Mouse (Mus musculus): ENCODE measurements around the gene Krcc1.
"Not testable (repeated sequence)": the region's sequence is repeated elsewhere in the genome, so short reads cannot be mapped to it uniquely, and the experiment has no call there.

Gene Krcc1

DNA sequence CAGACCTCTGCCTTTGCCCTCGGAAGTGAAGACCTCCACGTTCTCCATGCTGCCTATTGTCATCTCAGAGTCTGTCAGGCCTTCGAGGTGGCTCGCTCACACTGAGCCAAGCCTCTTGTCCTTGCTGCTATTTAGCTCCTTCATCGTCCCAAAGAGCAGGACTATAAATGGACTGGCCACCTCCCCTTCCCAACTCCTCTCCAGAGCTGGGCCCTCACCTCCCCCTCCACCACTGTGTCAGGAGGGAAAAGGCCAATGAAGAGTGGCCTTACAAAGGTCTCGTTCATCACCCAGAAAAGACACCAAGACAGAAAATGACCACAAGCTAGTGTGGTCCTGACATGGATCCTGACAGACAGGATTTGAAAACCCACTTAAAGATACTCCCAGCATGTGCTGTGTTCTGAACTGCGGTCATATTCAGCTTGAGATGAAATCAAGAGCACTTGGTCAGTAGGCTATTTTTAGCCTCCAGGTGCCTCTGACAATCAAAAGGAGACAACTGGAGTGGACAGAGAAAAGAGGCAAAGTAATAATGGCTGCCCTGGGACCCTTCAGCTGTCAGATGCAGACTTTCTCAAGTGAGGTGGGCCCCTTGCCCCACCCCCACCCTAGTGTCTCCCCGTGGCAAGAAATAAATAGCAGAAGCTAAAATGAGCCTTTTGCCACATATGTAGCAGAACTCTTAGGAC is 9.2 kb upstream of the Krcc1 start:
- DNase-seq (ENCODE audit: low read depth, low spot score) = no peak

DNA sequence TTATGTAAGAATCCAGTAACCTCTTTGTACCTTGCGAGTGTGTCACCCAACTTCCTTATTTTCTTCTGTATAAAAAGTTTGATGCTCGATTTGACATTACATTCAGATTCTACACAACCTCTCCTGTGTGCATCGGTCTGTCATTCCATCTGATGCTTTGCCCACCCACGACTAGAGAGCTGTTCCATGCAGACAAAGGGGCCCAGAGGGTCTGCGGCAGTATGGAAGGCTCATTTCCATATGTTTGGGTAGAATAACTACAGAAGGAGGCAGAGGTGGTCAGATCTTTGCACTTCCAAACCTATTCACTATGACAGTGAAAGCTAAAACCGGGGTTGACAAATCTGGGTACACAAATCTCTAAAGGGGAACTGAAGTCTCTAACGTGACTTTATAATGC is 3.9 kb upstream of the Krcc1 start:
- DNase-seq (ENCODE audit: low read depth, low spot score) = not testable (repeated sequence)

DNA sequence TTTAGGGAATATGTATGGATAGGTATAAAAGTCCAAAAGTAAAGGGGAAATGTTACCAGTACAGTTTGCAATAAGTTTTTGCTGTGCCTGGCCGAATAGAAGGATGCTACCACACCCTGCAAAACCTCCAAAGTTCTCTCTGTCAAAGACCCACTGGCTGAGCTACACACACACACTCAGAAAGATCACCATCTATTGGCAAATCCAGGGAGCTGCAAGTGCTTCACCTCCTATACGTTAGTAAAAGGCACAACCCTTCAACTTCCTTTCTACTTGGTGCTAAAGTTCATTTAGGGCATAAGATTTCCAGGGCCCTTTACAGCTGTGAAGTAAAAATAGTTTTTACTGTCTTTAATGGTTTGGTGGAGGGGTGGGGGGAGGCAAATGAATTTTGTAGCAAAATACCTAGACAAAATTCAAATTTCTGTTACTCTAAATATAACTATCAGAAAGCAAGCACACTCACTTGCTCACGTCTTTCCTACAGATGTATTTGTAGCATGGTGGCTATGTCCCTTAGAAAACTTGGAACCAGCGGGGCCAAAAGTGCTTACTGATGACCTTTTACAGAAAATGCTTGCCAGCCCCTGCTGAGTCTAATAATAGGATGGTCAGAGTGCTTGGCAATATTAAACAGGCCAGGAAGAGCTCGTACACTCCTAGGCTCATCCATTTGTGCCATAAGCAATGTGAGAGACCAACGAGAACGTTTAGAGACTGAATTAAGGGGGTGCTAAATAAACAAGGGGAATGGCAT is 2.4 kb upstream of the Krcc1 start:
- DNase-seq (ENCODE audit: low read depth, low spot score) = peak; percentile 27

DNA sequence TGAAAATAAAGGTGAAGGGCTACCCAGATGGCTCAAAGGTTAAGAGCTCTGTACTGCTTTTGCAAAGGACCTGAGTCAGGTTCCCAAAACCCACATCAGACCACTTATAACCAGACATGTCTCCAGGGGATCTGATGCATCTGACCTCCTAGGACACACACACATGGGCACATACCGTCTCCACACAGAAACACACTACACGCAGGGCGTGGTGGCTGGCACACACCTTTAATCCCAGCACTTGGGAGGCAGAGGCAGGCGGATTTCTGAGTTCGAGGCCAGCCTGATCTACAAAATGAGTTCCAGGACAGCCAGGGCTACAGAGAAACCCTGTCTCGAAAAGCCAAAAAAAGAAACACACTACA is 1.8 kb upstream of the Krcc1 start:
- DNase-seq (ENCODE audit: low read depth, low spot score) = not testable (repeated sequence)

DNA sequence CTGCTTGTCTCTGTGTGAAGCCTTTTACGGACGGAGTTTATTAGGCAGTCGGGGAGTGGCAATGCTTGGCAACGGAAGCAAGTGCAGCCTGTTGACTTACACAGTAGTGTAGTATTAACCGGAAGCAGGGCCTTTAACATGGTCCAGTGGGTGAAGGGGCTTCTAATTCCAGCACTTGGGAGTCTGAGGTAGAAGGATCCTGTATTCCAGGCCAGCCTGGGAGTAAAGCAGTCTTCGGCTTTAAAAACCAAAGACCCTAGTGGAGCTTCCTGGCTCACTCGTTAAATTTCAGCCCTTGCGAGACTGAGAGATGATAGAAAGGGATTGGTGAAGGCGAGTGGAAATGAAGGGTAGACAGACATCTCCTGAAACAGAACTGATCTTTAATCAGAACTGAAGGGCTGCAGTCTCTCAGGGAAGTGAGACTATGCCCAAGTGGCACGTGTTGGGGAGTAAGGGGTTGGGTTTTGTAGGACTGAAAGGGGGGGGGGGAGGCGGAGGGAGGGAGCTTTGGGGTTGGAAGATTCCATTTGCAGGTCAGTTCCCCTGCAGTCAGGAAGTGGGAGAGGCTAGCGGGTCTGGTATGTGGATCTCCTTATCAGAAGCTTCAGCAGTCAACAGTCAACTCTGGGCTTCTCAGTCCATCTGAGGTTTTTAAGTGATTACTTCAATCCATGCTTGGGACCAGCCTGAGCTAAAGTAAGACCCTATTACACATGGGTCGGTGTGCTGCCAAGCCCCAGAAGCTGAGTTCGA is 998 bp upstream of the Krcc1 start:
- peak; percentile 58 for DNase-seq (ENCODE audit: low read depth, low spot score)

DNA sequence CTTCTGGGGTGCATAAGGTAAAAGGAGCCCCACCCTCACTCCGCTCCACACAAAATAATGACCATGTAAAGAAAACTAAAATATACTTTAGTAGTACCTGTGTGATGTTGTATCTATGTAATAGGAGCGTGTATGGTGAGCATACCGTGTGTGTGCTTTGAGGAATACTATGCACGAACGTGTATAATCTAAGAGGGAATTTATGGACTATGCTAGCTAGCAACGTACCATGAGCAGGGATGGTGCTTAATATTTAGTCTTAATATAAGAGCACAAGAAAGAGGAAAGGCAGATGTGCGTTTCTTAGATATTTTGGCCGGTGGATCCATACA is 454 bp upstream of the Krcc1 start:
- DNase-seq (ENCODE audit: low read depth, low spot score) = no peak

DNA sequence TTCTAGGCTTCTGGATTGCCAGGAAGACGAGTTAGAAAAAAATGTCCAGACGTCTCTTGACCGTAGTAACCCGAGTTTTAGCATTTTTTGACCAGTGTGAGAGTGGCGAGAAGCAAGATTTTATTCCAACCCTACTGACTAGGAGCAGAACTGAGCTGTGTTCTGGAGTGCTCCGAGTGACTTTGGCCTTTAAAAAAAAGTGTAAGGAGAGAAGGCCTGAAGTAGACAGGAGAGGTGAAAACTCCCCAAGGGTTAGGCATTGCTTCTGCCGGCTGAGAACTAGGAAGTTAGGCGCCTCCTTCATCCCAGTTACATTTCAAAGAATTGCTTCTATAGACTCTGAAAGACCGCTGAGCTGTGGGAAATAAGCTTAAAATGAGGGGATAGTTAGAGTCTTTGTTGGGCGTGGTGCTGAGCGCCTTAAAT is 852 bp downstream of the Krcc1 start:
- DNase-seq (ENCODE audit: low read depth, low spot score) = no peak

DNA sequence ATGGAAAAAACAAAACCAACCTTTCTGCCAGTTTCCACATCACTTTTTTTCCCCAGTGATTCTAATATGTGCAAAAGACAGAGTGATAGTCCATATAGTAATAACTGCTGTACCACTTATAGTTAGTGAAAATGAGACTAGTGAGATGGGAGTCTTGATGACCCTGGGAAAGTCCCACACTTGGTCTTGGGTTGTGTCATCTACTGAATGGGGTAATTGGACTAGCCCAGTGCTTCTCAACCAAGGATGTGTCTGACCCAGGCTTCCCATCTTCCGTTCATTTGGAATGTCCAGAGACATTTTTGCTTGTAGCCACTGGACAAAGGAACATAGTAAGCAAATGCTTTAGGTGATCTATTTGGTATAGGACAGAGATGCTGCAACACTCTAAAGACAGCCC is 2.2 kb downstream of the Krcc1 start:
- DNase-seq (ENCODE audit: low read depth, low spot score) = peak; percentile 19

DNA sequence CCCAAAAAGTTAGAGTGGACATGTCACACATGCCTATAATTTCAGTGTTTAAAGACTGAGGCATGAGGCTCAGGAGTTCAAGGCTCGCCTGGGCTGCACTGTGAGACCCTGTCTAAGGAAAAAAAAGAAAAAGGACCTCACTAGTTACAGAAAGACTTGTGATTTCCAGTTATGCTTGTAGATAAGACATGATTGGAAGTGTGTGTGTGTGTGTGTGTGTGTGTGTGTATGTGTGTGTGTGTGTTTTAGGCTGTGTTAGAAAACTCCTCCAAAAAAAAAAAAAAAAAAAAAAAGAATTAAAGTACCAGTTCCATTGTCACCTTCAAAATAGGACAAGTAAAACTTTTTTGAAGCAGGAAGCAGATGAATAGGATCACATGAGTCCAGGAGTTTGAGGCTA is 3.1 kb downstream of the Krcc1 start:
- no peak for DNase-seq (ENCODE audit: low read depth, low spot score)

DNA sequence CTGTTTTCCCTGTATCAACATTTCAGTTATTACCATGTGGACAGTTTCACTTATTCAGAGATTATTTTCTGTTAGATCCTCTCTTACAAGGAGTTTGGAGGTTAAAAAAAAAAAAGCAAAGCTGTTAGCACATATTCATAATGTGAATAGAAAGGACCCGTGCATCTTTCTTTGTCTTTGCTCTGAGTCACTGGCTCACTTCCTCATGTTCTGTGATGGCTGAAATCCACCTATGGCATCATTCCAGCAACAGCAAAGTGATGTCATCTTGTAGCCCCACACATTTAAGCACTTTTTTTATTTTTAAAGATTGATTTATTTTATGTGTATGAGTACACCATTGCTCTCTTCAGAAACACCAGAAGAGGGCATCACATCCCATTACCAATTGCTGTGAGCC is 7.9 kb downstream of the Krcc1 start:
- DNase-seq (ENCODE audit: low read depth, low spot score) = no peak

DNA sequence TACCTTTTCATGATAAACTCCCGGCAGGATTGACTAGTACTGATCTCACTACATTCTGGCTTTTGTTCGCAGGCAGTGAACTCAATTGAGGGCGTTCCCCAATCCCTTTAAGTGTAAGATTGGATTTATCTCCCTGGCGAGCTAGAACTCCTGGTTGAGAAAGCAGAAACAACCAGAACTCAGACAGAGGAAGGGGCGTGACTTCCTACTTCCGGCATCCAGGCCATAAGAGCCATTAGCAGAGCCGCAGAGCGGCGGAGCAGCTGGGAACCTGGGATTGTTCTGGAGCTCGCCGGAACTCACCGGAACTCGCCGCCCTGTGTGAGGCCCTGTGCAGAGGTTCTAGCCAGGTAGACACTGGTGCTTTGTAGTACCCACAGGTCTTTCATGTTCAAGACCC is 22.0 kb downstream of the Krcc1 start:
- no peak for DNase-seq (ENCODE audit: low read depth, low spot score)

DNA sequence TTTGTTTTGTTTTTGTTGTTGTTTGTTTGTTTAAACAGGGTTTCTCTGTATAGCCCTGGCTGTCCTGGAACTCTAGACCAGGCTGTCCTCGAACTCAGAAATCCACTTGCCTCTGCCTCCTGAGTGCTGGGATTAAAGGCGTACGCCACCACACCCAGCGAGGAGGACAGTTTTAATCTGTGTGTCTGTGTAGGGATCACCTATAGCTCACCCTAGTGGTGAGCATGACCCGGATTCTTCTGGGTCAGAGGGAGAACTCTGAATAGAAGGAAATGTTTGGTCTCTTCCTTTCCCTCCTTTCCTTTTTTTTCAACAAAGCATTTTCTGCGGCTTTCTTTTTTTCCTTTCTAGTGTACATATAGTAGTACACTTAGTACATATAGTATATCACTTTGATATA is 23.8 kb downstream of the Krcc1 start:
- no peak for DNase-seq (ENCODE audit: low read depth, low spot score)

DNA sequence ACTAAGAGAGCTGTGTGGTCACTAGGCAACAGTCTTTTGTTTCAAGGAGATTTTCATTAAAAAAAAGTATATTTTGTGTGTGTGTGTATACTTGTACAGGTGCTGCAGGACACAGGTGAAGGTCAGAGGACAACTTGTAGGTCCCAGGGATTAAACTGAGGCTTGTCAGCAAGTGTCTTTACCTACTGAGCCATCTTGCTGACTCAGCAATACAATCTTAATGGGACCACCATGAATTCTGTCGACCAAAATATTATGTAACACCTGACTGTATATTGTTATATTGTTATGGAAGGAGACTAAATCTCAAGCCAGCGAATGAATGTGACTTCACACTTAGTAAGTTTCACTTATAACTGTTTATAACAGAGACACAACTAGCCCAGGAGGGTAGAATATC is 26.6 kb downstream of the Krcc1 start:
- DNase-seq (ENCODE audit: low read depth, low spot score) = no peak

DNA sequence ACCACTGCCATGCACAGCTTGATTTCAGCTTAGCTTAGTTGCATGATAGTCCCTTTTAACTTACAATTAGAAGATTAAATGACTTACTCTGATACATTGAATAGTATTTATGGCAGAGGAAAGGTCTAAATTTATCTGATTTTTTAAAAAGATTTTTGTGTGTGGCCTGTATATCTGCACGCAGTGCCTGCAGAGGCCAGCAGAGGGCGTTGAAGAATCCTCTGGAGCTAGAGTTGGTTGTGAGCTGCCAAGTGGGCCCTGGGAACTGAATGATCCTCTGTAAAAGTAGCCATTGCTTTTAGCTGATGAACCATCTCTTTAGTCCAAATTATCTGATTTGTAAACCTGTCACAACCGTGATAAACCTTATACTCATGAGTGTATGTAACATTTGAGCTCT is 27.3 kb downstream of the Krcc1 start:
- DNase-seq (ENCODE audit: low read depth, low spot score) = peak; percentile 54

DNA sequence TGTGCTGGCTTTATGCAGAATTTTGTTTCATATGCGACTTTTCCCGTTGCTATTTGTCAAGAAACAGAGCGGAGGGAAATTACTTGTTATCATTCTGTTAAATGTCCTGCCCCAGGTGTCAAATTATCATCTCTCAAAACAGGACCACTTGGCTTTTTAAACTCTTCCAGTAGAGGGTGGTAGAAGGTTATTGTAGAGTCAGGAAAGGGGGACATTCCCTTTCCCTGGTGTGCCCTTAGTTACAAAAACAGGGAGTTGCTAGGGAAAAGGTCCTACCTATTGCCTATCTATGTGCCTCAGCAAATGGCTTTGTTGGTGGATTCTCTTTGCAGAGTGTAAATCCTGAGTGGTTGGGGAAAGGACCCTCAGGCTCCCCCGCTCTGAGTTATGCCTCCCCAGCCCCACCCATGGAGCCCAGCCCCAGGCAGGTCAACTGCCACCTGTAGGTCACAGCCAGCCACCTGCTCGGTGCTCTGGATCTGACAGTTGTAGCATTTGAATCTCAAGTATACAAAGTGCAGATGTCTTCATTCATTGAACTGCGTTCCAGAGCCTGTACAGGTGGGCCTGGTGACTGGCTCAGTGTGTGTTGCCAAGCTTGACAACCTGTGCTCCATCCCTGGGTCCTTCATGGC is 30.7 kb downstream of the Krcc1 start:
- no peak for DNase-seq (ENCODE audit: low read depth, low spot score)

DNA sequence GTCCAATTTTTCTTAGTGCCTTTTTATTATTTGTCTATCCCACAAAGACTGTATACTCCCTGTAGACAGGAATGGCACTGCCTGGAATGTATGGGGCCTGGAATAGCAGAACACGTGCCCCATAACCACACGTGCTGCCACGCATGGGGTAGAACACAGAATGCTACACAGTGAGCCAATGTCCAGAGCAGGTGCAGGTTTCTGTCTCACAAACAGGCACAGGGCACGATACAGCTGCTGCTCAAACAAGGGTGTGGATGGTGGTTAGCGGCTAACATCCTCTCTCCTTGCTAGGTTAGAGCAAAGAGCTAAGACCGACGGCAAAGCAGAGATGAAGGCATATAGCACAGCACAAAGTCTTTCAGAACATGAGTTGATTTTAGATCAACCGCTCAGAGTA is 36.0 kb downstream of the Krcc1 start:
- DNase-seq (ENCODE audit: low read depth, low spot score) = no peak

DNA sequence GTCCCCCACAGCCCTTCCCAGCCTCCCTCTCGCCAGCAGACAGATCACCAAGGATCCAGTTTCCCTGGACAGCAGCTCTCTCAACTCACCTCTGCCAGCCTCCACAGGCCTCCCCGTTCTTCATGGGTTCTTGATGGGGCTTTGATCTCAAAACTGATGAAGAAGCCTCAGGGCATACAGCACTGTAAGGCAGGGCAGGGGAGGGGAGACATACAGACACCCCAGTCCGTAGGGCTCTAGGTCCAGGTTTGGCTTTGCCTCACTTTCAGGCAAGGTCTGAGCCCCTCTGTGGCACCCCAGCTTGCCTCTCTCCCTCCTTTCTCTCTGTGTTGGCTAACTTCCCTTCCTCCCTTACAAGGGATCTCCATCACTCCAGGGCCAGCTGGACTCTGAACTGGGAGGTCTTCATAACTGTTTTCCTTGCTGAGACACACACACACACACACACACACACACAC is 50.4 kb downstream of the Krcc1 start, which contains the start of gene Smyd1:
Gene Smyd1, minus strand, starts transcription at position 408 of the 458 bp plus-strand sequence.
- no peak for DNase-seq (ENCODE audit: low read depth, low spot score)

DNA sequence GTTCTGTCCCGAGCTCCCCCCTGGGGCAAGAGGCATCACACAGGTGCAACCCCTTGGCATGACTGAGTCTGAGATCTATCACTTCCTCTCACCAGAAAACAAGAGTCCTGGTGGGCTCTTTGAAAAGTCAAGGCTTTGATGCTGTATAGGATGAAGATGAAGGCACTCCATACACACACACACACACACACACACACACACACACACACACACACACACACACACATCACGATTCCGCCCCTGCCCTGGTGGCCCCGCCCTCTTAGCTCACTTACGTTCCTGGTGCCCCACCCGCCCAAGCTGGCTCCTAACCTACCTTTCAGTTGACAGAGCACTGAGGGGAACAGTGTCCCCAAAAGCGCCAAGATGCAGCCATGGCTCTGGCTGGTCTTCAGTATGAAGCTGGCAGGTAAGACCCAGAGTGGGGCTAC is 51.0 kb downstream of the Krcc1 start, which contains the start of gene Cd8b1:
Gene Cd8b1, plus strand, starts transcription at position 298 of the 431 bp plus-strand sequence.
- peak; percentile 77 for DNase-seq (ENCODE audit: low read depth, low spot score)

DNA sequence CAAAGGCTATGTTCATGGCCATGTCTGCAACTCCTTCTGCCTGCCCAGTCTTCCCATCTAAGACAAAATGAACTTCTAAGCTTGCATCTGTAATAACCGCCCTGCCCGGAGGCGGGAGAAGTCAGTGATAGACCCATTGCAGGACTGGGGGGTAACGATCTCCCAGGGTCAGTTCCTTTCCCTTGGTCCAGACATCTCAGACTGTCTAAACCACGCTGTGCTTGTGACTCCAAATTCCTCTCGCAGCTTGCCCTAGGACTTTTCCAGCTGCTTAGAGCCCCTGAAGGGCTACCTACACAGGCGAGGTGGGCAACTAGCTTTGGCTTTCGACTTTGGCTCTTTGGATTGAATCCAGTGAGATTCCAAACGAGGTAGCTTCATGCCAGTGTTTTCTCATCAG is 53.3 kb downstream of the Krcc1 start:
- no peak for DNase-seq (ENCODE audit: low read depth, low spot score)

DNA sequence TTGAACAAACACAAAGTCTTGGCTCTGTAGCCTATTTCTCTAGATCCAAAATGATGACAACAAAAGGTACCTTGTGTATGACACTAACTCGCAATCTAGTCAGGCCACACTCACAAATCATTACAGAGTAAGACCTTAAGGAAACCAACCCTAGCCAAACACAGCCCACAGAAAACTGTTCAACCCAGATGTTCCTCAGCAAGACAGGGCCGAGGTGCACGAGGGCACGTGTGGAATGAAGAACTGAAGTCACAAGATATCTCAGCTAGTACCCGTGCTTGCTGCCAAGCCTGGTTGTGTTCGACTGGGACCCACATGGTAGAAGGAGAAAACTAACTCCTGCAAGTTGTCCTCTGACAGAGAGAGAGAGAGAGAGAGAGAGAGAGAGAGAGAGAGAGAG is 58.4 kb downstream of the Krcc1 start:
- DNase-seq (ENCODE audit: low read depth, low spot score) = no peak

DNA sequence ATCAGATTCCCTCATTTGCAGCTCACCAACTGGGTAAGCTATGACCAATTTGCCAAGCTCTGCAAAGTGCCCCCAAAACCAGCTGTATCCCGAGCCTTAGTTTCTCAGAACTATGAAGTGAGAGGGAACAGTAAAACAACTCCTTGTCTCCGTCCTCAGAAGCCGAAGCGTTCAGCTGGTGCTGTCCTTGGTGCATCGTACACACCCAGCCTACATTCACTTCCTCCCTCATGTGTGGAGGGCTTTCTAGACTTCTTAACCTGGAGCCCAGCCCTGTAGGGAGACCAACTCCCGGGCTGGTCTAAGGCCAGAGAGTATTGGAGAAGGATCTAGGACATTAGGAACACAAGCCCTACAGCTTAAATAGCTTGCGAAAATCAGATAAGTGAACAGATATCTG is 59.0 kb downstream of the Krcc1 start:
- no peak for DNase-seq (ENCODE audit: low read depth, low spot score)

DNA sequence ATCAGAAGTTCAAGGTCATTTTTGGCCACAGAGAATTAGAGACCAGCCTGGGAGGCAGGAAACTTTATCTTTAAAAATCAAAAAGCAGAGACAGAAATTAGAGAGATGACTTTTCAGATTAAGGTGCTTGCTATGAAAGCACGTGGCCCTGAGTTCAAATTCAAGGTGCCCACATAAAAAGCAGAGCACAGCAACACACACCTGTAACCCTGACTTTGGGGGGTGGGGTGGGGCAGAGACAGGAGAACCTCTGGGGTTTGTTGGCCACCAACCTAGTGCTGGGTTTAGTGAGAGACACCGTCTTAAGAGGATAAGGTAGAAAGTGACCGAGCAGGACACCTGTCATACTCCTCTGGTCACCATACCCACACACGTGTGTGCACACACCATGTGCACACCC is 60.0 kb downstream of the Krcc1 start:
- DNase-seq (ENCODE audit: low read depth, low spot score) = not testable (repeated sequence)

Data from CD4-positive helper T cell, adult 2 months (primary cell).